Mouse (Mus musculus) CH12F3 (cell line): ENCODE measurements at regions not wholly inside any gene's neighbourhood (a gene's known extent, or its start where the extent isn't known, plus 50 kb on each side); places are given as distances from the start of the nearest gene placed in this dataset.
"Not testable (repeated sequence)": the region's sequence is repeated elsewhere in the genome, so short reads cannot be mapped to it uniquely, and the experiment has no call there.

ENCODE experiments used
- in situ Hi-C: fragments of 300-500 bp; cut with MboI; formaldehyde crosslinking; loops from 2 replicates; pipeline ENCODE4 v1.14.3; 2020; ENCODE audit warnings: low sequenced_read_pairs

DNA sequence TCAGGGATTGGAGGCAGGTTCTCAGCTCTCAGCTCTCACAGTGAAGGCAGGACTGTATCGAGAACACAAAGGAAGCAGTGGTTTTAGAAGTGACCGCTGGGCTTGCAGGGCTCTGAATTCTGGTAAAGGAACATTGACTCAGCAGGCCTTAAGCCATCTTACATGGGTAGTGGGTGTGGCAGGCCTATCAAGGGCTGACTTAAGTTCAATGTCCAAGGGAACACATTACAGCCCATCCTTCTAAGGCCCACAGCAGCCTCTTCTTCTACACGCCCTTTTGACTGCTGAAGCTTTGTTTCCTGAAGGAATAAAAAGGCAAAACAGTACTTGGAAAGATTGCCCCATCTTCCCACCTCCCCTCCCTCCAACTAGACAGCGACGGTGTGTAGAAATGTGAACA, 137.6 kb downstream of the Tnfsf18 start:
- in situ Hi-C loops, result no loop called here

DNA sequence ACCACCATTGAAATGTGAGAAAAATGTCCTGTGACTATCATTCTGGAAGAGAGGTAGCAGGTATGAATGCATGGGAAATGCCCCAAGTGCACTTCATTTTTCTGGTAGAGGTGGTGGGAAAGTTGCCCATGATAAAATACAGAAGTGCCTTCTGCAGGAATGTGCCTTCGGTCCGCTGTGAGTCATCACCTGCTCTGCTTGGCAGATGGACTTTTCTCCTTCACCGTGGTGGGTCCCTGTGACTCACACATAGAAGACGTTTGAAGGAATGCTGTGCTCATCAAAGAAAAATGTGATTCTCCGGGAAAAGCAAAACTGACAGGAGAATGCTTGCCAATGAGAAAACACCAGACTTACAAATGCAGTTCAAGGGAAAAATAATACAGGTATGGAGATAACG, 126.8 kb downstream of the Tnfsf18 start:
- in situ Hi-C loops, result no loop called here

DNA sequence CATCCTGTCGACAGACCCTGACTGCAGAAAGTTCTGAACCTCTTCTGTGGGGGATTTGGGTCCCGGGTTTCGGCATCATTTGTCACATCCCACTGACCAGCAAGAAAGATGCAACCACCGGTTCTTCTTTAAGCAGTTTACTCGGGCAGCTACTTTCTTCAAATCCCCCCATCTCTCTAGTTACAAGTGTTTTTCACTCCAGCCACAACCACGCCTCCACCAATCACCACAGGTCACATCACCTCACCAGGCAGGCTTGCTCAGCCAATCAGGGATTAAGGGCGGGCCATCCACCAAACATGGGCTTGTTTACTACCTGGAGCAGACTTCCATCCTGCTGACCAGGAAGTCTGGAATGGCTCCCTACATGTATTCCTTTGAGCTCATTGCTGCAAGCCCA, 119.6 kb downstream of the Tnfsf18 start:
- in situ Hi-C loops, result not testable (repeated sequence)

DNA sequence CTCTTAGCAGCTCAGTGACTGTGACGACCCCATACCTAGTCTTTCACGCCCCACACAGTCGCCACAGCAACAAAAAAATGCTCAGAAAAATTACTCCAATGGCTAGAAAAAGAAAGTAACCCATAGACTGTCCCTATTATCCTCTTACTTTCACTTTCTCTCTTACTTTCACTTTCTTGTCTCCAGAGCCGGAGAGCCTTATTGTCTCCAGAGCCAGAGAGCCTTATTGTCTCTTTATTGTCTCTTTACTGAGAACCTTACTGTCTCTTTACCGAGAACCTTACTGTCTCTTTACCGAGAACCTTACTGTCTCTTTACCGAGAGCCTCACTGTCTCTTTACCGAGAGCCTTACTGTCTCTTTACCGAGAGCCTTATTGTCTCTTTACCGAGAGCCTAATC, 119.2 kb downstream of the Tnfsf18 start:
- in situ Hi-C loops, result not testable (repeated sequence)

DNA sequence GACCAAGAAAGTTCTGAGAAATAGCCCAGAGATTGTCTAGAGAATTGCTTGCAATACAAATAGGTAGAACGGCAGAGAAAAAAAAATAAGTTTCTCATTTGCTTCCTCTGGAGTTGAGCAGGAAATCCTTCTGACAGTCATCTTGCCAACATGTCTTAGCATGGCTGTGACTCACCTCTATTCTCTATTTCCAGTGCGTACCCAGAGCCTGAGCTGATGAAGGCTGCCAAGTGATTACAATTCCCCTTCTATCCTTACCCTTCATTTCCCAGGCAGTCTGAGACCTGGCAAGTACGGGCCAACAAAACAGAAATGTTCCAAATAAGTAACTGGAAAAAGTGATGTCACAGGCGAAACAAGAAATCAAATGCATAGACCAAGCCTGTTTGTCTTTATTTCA, 113.0 kb downstream of the Tnfsf18 start:
- in situ Hi-C loops, result no loop called here

DNA sequence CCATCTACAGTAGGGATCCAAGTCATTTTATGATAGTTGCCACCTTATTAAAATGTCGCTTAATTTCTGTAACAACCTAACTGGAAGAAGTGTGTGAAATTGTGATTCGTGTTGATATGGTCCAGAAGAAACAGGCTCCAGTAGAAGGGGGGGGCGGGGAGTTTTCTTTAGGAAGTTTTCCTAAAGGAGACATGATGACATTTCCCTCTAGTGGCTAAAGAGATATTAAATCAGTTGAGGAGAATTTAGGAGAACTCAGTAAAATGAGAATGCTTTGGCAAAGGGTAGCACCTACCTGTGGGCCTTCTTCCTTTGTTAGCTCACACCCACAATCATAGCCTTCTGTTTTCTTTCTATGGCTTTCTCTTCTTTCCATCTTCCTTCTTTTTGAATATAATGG, 107.7 kb downstream of the Tnfsf18 start:
- in situ Hi-C loops, result no loop called here

DNA sequence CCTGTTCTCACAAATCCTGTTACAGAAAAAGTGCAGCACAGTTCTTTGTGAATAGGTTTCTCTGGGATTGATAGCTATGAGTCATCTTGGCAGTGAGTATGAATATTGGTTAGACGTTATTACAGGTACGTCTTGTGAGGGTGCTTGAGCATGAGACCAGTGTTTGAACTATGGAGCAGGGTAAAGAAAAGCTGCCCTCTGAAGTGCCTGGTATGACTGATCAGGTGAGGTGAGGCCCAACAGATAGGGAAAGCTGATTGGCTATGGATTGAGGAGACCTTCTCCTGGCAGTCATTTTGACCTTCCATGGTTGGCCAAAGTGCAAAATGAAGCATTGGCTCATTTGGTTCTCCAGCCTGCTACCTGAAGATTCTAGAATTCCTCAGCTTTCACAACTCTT, 106.7 kb downstream of the Tnfsf18 start:
- in situ Hi-C loops, result no loop called here

DNA sequence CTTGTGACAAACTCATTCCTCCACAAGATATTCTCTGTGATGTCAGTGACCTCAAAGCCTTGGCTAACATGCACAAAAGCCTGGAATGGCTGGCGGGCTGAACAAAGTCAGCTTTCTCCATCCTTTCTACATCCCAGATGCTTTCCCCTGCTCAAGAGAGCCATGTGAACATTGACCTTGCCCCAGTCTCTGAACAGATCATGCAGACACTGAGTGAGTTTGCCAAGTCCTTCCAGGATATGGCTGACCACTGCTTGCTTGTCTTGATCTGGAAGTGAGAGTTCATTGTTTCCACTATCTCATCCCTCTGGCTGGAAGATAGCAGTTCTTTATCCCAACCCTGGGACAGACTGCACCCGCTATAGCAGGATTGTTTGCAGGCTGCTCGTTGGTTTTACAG, 103.7 kb downstream of the Tnfsf18 start:
- in situ Hi-C loops, result no loop called here

DNA sequence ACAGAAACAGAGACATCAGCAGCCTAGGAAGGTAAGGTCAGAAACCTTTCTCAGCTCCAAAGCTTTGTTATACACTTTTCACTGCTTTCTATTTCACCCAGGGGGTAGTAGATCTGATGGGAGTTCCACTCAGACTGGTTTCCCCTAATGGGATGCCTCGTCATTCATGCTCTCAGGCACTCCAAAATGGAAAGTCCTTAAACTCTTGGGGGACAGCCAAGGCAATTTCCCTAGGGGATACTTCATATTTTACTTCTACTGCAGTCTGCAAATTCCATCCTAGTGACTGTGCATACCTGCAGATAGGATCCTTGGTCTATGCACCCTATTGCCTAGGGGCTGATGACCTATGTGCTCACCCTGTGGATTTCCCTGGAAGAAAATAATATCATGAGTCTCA, 82.1 kb downstream of the Tnfsf18 start:
- in situ Hi-C loops, result no loop called here

DNA sequence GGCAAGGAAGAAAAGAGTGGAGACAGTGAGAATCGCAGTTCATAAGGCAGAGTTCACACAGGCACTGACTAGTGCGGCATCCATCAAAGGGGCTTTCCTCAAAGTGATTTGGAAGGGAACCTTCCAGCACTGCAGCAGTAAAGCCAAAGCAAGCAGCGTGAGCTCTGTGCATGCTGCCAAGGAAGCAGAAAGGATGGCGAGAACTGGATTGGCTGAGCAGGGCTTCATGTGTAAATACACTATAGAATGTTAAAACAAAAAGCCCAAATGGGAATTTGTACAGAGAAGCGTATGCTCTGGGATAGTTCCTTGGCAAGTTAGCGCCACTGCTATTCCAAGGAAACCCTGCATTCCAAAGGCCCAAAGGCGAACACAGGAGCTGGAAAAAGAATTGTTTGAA, 81.5 kb downstream of the Tnfsf18 start:
- in situ Hi-C loops, result no loop called here

DNA sequence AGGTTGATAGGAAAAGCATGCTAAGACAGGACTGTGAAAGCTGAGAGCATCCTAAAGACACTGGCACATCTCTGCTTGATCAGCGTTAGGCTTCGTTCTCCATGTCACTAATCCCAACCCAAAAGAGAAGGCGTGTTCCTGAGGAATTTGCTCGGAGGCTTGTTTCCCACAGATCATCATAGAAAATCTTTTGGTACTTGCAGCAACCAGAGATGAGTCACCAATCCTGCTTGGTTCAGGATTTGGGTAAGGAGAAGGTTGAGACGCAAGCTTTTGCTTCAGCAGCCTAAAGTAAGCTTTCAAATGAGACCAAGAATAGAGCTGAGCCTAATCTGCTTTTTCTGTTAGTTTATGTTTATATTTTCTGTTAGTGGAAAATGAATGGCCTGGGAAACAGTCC, 80.7 kb downstream of the Tnfsf18 start:
- in situ Hi-C loops, result no loop called here

DNA sequence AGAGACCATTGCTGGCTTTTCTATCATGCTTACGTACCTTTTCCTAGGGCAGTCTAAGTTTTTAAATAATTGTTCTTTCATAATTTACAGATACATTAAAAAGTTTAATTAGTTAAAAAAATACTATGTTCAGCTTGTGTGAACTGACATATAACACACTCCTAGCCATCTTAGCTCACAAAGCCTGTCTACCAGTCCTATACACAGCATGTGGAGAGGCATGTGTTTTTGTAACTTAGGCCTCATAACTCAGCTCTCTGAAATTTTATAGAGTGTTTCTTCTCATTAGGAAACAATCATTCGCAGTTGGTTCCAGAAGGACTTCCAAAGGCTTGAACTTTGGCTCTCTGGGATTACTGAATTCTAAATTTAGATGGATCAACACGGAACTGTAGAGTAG, 76.3 kb downstream of the Tnfsf18 start:
- in situ Hi-C loops, result no loop called here

DNA sequence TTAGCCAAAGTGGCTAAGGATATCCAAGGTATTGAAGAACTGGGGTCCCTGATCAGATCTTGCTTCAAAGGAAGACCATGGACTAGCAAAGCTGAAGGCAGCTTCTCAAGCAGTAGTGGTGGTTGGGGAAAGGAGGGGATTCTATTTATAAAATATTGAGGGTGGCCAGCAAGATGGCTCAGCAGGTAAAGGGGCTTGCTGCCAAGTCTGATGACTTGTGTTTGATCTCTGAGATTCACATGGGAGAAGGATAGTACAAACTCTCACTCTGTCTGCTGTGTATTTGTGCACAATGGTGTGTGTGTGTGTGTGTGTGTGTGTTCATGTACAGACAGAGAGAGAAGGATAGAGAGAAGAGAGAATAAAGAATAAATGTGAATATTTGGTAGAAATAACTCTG, 73.4 kb downstream of the Tnfsf18 start:
- in situ Hi-C loops, result no loop called here

DNA sequence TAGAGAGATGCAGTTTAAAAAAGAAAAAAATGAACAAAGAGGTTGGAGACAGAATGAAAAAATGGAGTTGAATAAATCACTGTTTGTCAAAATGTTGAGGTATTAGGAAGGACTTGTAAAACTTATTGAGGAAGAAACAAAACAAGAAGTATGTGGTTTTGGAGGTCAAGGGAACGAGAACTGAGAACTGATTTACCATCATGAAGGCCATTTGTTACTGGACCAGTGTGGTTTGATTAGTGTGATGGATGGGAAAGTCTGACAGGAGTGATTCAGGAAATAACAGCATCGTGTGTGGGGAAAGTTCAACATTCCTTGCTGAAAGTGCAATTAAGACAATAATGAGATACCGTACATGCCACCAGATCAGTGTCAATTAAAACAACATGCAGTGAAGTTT, 65.9 kb downstream of the Tnfsf18 start:
- in situ Hi-C loops, result no loop called here
